Mouse (Mus musculus): ENCODE measurements around the gene Lekr1.

DNA sequence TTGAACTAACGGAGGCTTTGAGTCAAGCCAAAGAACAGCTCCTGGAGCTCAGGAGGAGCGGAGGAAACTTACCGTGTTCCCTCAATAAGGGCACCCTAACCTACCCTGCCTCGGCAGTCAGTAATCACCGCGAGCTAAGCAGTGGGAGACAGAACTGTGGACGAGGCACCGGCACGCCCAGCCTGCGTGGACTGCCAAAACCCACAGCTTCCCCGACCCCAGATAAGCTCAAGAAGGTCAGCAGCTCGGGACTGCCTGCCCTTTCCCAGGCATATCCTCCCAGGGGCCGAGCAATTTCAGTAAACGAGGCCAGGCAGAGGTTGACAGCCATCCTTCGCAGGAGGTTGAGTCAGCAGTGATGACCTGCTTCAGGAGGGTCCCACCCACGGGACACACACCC is 164.8 kb downstream of the Lekr1 start:
- no peak for TF ChIP-seq CTCF (IDR thresholded peaks at IDR 0.05; ENCODE audit: low read depth)
- TF ChIP-seq EP300 (optimal IDR thresholded peaks at IDR 0.05): no peak
